Mouse (Mus musculus) kidney, embryonic 14.5 days (tissue): ENCODE data around the gene Morn3. TPM values are rescaled to one million over a fixed set of nuclear protein-coding genes. Genes with fewer than 3 reads are reported as not detected.
"Not testable (repeated sequence)": the region's sequence is repeated elsewhere in the genome, so short reads cannot be mapped to it uniquely, and the experiment has no call there.

Experiments used
- ATAC-seq: fragments of 200-750 bp; cut with Nextera tagmentation; 2 replicates; pipeline ENCODE4 v1.8.0; 2017; ENCODE audit warnings: moderate number of reproducible peaks, mild to moderate bottlenecking, moderate TSS enrichment, moderate library complexity; ENCODE audit not compliant: low FRiP score, low TSS enrichment
- H3K27ac ChIP-seq: fragments of 300-500 bp; sonication (generic); 2 replicates; pipeline ENCODE4 v1.5.1; 2014; ENCODE audit warnings: low read depth, mild to moderate bottlenecking, low read length, moderate library complexity, mixed read lengths
- H3K27me3 ChIP-seq: fragments of 300-500 bp; sonication (generic); 2 replicates; pipeline ENCODE4 v1.6.1; 2014; ENCODE audit warnings: mild to moderate bottlenecking, low read length; ENCODE audit not compliant: control insufficient read depth, insufficient read depth
- H3K36me3 ChIP-seq: fragments of 300-500 bp; sonication (generic); 2 replicates; pipeline ENCODE4 v1.6.1; 2014; ENCODE audit warnings: low read length, mixed read lengths; ENCODE audit not compliant: control insufficient read depth, insufficient read depth
- H3K4me1 ChIP-seq: fragments of 300-500 bp; sonication (generic); 2 replicates; pipeline ENCODE4 v1.6.1; 2014; ENCODE audit warnings: low read length, mixed read lengths; ENCODE audit not compliant: control insufficient read depth, insufficient read depth
- H3K4me2 ChIP-seq: fragments of 300-500 bp; sonication (generic); replicated peaks from 2 replicates; pipeline ENCODE4 v1.6.1; 2014; ENCODE audit warnings: low read depth, mild to moderate bottlenecking, low read length
- H3K4me3 ChIP-seq: fragments of 300-500 bp; sonication (generic); 2 replicates; pipeline ENCODE4 v1.5.1; 2014; ENCODE audit warnings: mild to moderate bottlenecking, low read length
- H3K9ac ChIP-seq: fragments of 300-500 bp; sonication (generic); 2 replicates; pipeline ENCODE4 v1.6.1; 2014; ENCODE audit warnings: low read depth, mild to moderate bottlenecking, low read length, moderate library complexity
- H3K9me3 ChIP-seq: fragments of 300-500 bp; sonication (generic); 2 replicates; pipeline ENCODE4 v1.6.1; 2016; ENCODE audit warnings: low read length; ENCODE audit not compliant: control insufficient read depth
- WGBS: fragments of 180-500 bp; shearing (Covaris S2); extraction: QIAGEN DNeasy Blood & Tissue Kit; methylation state at CpG from one replicate; pipeline ENCODE4 v1.1.7; 2014; 5-methylcytosine and 5-hydroxymethylcytosine counted together
- polyA plus RNA-seq: library from polyadenylated mRNA; unstranded; fragments of >200 nt; fragmentation: Nextera tagmentation; extraction: Ambion mirVana; gene quantifications from 2 replicates; pipeline ENCODE4 v1.2.1, GENCODE M21; 2014

Morn3 gene
- polyA plus RNA-seq, 1 experiment from 2014 or later, result 1.7 TPM

GRCm38 (mm10) chr5:123064207-123064606 lies 17.4 kb upstream of the Morn3 start:
- no peaks in the 10 kb centered on the region for H3K27me3 ChIP-seq
- no peak overlapping the region for H3K4me2 ChIP-seq
- no peaks in the 10 kb centered on the region for H3K36me3 ChIP-seq
- no peak overlapping the region for H3K9ac ChIP-seq
- no peak for ATAC-seq
- no peak overlapping the region for H3K27ac ChIP-seq
- no peaks in the 10 kb centered on the region for H3K9me3 ChIP-seq
- WGBS, result 32% methylated on average over 6 of the region's 6 CpGs
- H3K4me3 ChIP-seq, result no peak overlapping the region
- no peaks in the 10 kb centered on the region for H3K4me1 ChIP-seq

GRCm38 (mm10) chr5:123063141-123063540 lies 16.3 kb upstream of the Morn3 start:
- Histone ChIP-seq H3K9me3 (no peaks in the 10 kb centered on the region), H3K4me2 (no peak overlapping the region), H3K4me3 (no peak overlapping the region), H3K27me3 (no peaks in the 10 kb centered on the region), H3K4me1 (no peaks in the 10 kb centered on the region), H3K36me3 (no peaks in the 10 kb centered on the region), H3K27ac (no peak overlapping the region), H3K9ac (no peak overlapping the region)
- ATAC-seq, result no peak
- WGBS, result 87% methylated on average over 3 of the region's 3 CpGs

GRCm38 (mm10) chr5:123061402-123061749 lies 14.6 kb upstream of the Morn3 start:
- WGBS, result 75% methylated on average over 5 of the region's 6 CpGs
- not testable (repeated sequence) for H3K4me2 ChIP-seq, H3K27me3 ChIP-seq, H3K9ac ChIP-seq, ATAC-seq, H3K4me3 ChIP-seq, H3K36me3 ChIP-seq, H3K4me1 ChIP-seq, H3K9me3 ChIP-seq, H3K27ac ChIP-seq

- H3K4me3 ChIP-seq, result no peak overlapping the region
- WGBS, result 60% methylated on average over 9 of the region's 9 CpGs
Observed at GRCm38 (mm10) chr5:123060706-123061401, 14.0 kb upstream of the Morn3 start.

GRCm38 (mm10) chr5:123059757-123060520 lies 13.1 kb upstream of the Morn3 start:
- no peaks in the 10 kb centered on the region for H3K4me1 ChIP-seq
- H3K27me3 ChIP-seq, result no peaks in the 10 kb centered on the region
- H3K36me3 ChIP-seq, result no peaks in the 10 kb centered on the region
- 17% methylated on average over 14 of the region's 14 CpGs for WGBS
- no peak overlapping the region for H3K9ac ChIP-seq
- no peak for ATAC-seq
- no peaks in the 10 kb centered on the region for H3K9me3 ChIP-seq
- no peak overlapping the region for H3K4me3 ChIP-seq
- H3K27ac ChIP-seq, result no peak overlapping the region
- no peak overlapping the region for H3K4me2 ChIP-seq

More at GRCm38 (mm10) chr5:123060706-123061401, 14.0 kb upstream of the Morn3 start:
- H3K4me1 ChIP-seq, result no peaks in the 10 kb centered on the region
- ATAC-seq, result no peak
- H3K27ac ChIP-seq, result no peak overlapping the region
- no peak overlapping the region for H3K4me2 ChIP-seq
- no peaks in the 10 kb centered on the region for H3K27me3 ChIP-seq
- H3K9ac ChIP-seq, result no peak overlapping the region
- no peaks in the 10 kb centered on the region for H3K9me3 ChIP-seq
- H3K36me3 ChIP-seq, result no peaks in the 10 kb centered on the region

GRCm38 (mm10) chr5:123058251-123059102 lies 11.7 kb upstream of the Morn3 start:
- no peaks in the 10 kb centered on the region for H3K9me3 ChIP-seq
- H3K36me3 ChIP-seq, result no peaks in the 10 kb centered on the region
- ATAC-seq, result no peak
- no peaks in the 10 kb centered on the region for H3K4me1 ChIP-seq
- peak overlapping the region; percentile 41 for H3K4me2 ChIP-seq
- 42% methylated on average over 16 of the region's 16 CpGs for WGBS
- peak overlapping the region; percentile 6; the same call in 1 of the 2 replicates for H3K27ac ChIP-seq
- H3K9ac ChIP-seq, result peak overlapping the region; percentile 42; the same call in 1 of the 2 replicates
- no peaks in the 10 kb centered on the region for H3K27me3 ChIP-seq
- H3K4me3 ChIP-seq, result peak overlapping the region; percentile 33

GRCm38 (mm10) chr5:123057366-123058250 lies 10.8 kb upstream of the Morn3 start:
- H3K9ac ChIP-seq, result peak overlapping the region; percentile 42; the same call in 1 of the 2 replicates
- peak overlapping the region; percentile 33 for H3K4me3 ChIP-seq
- no peaks in the 10 kb centered on the region for H3K9me3 ChIP-seq
- no peaks in the 10 kb centered on the region for H3K36me3 ChIP-seq
- H3K27ac ChIP-seq, result peak overlapping the region; percentile 6; the same call in 1 of the 2 replicates
- no peaks in the 10 kb centered on the region for H3K27me3 ChIP-seq
- 8% methylated on average over 48 of the region's 48 CpGs for WGBS
- ATAC-seq, result peak; percentile 98
- peak overlapping the region; percentile 41 for H3K4me2 ChIP-seq
- H3K4me1 ChIP-seq, result no peaks in the 10 kb centered on the region

GRCm38 (mm10) chr5:123051736-123052135 lies 4.9 kb upstream of the Morn3 start:
- WGBS, result 86% methylated on average over 5 of the region's 5 CpGs
- Histone ChIP-seq H3K4me1 (no peaks in the 10 kb centered on the region), H3K9ac (no peak overlapping the region), H3K4me3 (no peak overlapping the region), H3K4me2 (no peak overlapping the region), H3K9me3 (0 out of 2 replicates have a peak, but pooled peaks cover 2% of the 10 kb centered on the region), H3K27me3 (no peaks in the 10 kb centered on the region), H3K27ac (no peak overlapping the region), H3K36me3 (no peaks in the 10 kb centered on the region)
- no peak for ATAC-seq
